Mouse (Mus musculus) bone marrow macrophage, adult 2 months (primary cell): Measurements from ENCODE around the gene Itpr3.

Source experiments
- CTCF ChIP-seq: IDR thresholded peaks from 2 replicates; pipeline ENCODE4 v1.5.1; 2012; ENCODE audit warnings: low read depth, mild to moderate bottlenecking, low read length, moderate library complexity
- POLR2A ChIP-seq: IDR thresholded peaks from 2 replicates; pipeline ENCODE4 v1.6.1; 2012; ENCODE audit warnings: mild to moderate bottlenecking, low read depth, low read length, borderline replicate concordance

- TF ChIP-seq CTCF (no peak), POLR2A (no peak)
Observed at GRCm38 (mm10) chr17:27025951-27026350, 31.2 kb upstream of the Itpr3 start.
